Mouse (Mus musculus) megakaryocyte, embryonic 14.5 days (primary cell): Measurements from ENCODE around the gene Bglap3.
"Not testable (repeated sequence)": the region's sequence is repeated elsewhere in the genome, so short reads cannot be mapped to it uniquely, and the experiment has no call there.

Experiments
- FLI1 ChIP-seq: IDR thresholded peaks from 2 replicates; pipeline ENCODE4 v1.6.1; 2012; ENCODE audit warnings: low read length, inconsistent platforms, mixed read lengths
- GATA1 ChIP-seq: IDR thresholded peaks from 3 replicates; pipeline ENCODE4 v1.6.1; 2012; ENCODE audit warnings: mixed read lengths, low read length, inconsistent platforms, borderline replicate concordance

DNA sequence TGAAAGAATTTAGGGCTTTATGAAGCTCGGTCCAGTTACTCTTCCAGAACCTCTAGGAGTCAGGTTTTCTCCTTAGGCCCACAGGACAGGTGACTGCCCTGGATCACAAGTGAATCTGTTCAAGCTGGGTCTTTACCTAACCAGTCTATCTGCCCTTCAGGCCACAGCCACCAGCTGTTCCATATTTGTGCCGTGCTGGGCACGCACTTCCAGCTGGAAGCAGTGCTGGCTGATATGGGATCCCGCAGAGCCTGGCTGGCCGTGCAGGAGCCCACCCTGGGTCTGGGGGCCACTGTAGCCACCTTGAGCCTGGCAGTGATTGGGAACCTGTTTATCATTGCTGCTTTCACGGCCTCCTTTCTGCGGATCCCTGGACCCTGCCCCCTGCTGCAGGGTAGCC lies 4.1 kb upstream of the Bglap3 start:
- not testable (repeated sequence) for TF ChIP-seq GATA1, FLI1
